Mouse (Mus musculus) brain, embryonic 14.5 days (tissue): ENCODE results near the gene Rps11.

Experiments
- CTCF ChIP-seq: fragments of 200-500 bp; IDR thresholded peaks from 2 replicates; pipeline ENCODE4 v1.5.1; 2012; ENCODE audit warnings: inconsistent platforms, mild to moderate bottlenecking, moderate library complexity, borderline replicate concordance; ENCODE audit not compliant: insufficient read depth, insufficient read length; ENCODE audit errors: extremely low read depth
- POLR2A ChIP-seq: fragments of 200-500 bp; IDR thresholded peaks from 2 replicates; pipeline ENCODE4 v1.6.1; 2012; ENCODE audit warnings: mild to moderate bottlenecking, inconsistent platforms, borderline replicate concordance; ENCODE audit not compliant: poor library complexity, insufficient read depth, insufficient read length, severe bottlenecking; ENCODE audit errors: extremely low read depth

- TF ChIP-seq CTCF = no peak
- TF ChIP-seq POLR2A = no peak
Observed at GRCm38 (mm10) chr7:45162551-45162950, 38.3 kb upstream of the Rps11 start.
